Mouse (Mus musculus): Measurements from ENCODE around the gene Dab2ip. TPM values are rescaled to one million over a fixed set of nuclear protein-coding genes. Genes with fewer than 3 reads are reported as not detected.
A peak's percentile ranks its signal among the peaks of the same experiment; 100 is the strongest.

Dab2ip gene
- total and polyA plus RNA-seq, 3 experiments: 4.0 to 9.9 TPM; not detected in 1

DNA sequence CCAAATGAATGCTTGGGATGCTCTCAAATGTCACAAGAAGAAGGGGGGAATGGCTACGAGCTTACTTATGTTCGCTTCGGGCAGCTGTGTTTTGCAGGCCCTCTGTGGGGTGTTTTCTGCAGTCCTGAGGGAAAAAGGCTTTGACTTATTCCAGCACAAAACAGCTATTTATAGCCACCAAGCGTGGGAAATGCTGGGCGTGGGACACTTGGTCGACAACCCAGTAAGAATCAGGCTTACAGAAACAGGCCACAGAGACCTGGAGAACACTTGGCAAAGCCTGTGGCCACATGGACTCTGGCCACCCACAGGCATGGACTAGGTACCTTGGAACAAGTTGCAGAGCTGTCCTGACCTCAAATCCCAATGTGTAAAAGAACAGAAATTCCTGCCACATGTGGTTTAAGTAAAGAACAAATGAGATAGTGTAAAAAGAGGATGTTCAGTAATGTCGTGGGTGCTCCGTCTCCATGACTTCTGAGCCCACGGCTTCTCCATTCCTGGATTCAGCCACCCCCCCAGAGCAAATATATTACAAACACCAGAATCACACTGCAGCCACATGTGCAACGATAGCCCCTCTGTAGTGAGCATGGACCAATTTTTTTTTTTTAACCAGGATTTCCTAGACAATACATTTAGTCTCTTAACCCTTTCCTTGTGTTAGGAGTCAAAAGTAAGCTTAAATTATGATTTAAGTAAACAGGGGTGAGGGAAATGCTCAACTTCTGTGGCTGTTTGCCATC lies 49.3 kb upstream of the Dab2ip start (continued):
- TF ChIP-seq MAFK (IDR thresholded peaks at IDR 0.05; ENCODE audit: borderline replicate concordance, low read depth, low read length): no peak
- no peak for TF ChIP-seq NRF1 (IDR thresholded peaks at IDR 0.05; ENCODE audit: insufficient read depth, low read depth, low read length, poor library complexity, severe bottlenecking)
- no peak; the same call in 1 of the 2 replicates for TF ChIP-seq RCOR1 (IDR thresholded peaks at IDR 0.05; ENCODE audit: low read depth, low read length)
- TF ChIP-seq CTCF (IDR thresholded peaks at IDR 0.05 in 2 of 3, conservative IDR thresholded peaks at IDR 0.05 in 1 of 3; ENCODE audit: control insufficient read depth in 1 of 3, insufficient read depth in 1 of 3, low read depth in 2 of 3, low read length in 3 of 3, poor library complexity in 1 of 3, severe bottlenecking in 1 of 3): no peak
- no peak for TF ChIP-seq TCF12 (IDR thresholded peaks at IDR 0.05; ENCODE audit: low read depth, low read length)
- no peak for TF ChIP-seq TAL1 (IDR thresholded peaks at IDR 0.05; ENCODE audit: low read length)
- TF ChIP-seq CHD1 (IDR thresholded peaks at IDR 0.05; ENCODE audit: low read depth, low read length): no peak
- no peak for TF ChIP-seq SIN3A (IDR thresholded peaks at IDR 0.05; ENCODE audit: low read length)
- no peak for TF ChIP-seq USF1 (IDR thresholded peaks at IDR 0.05; ENCODE audit: low read depth, low read length)
- no peak for TF ChIP-seq GABPA (IDR thresholded peaks at IDR 0.05; ENCODE audit: low read depth, low read length)
- no peak for TF ChIP-seq MXI1 (IDR thresholded peaks at IDR 0.05; ENCODE audit: low read depth, low read length)
- no peak for TF ChIP-seq HCFC1 (IDR thresholded peaks at IDR 0.05; ENCODE audit: low read depth, low read length)
- TF ChIP-seq SMC3 (IDR thresholded peaks at IDR 0.05; ENCODE audit: low read depth, low read length): no peak

DNA sequence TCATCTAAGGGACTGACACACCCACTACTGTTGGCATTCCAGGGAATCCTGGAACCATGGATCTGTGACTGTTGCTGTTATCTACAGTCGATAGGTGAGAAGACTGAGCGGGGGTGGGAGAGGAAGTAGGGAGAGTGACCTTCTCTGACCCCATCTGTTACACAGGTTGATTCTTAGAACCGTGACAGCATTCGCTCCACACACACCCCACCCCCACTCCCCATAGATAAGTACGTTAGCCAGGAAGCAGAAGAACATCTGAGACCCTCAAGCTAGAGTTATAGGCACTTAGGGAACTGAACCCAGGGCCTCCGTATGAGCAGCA lies 48.8 kb upstream of the Dab2ip start:
- Histone ChIP-seq H3K27me3 (ENCODE audit: control insufficient read depth in 1 of 2, insufficient read depth in 2 of 2, low read length in 2 of 2) (no peaks in the 10 kb centered on the region), H3K4me1 (ENCODE audit: control insufficient read depth in 1 of 2, insufficient read depth in 2 of 2, low read length in 2 of 2) (peaks cover 21 to 55% of the 10 kb centered on the region in 2 experiments), H3K79me2 (ENCODE audit: control insufficient read depth, insufficient read depth, low read length, poor library complexity) (no peaks in the 10 kb centered on the region), H3K9me3 (replicated peaks; ENCODE audit: insufficient read depth, low read length) (no peaks in the 10 kb centered on the region), H3K36me3 (ENCODE audit: control insufficient read depth in 1 of 2, insufficient read depth in 2 of 2, low read length in 2 of 2) (peaks cover 0 to 46% of the 10 kb centered on the region in 2 experiments; a peak in 2 of 4 replicates), H3K4me3 (ENCODE audit: control insufficient read depth in 1 of 2, insufficient read depth in 1 of 2, low read depth in 2 of 2, low read length in 2 of 2) (no peak overlapping the region; a peak in 1 of 4 replicates), H3K9ac (ENCODE audit: control insufficient read depth, low read depth, low read length, poor library complexity, severe bottlenecking) (peak overlapping the region; percentile 31; the same call in 1 of the 2 replicates), H3K27ac (ENCODE audit: control insufficient read depth, low read depth, low read length) (peak overlapping the region; percentile 55)
- TF ChIP-seq TCF12 (IDR thresholded peaks at IDR 0.05; ENCODE audit: low read depth, low read length) (peak; percentile 46; the same call in 1 of the 2 replicates), SIN3A (IDR thresholded peaks at IDR 0.05; ENCODE audit: low read length) (peak; percentile 41), EP300 (IDR thresholded peaks at IDR 0.05; ENCODE audit: low read depth in 1 of 2, low read length in 2 of 2) (peak; percentile 82 to 94), CHD2 (IDR thresholded peaks at IDR 0.05; ENCODE audit: low read length) (peak; percentile 19; the same call in 1 of the 2 replicates), MYB (IDR thresholded peaks at IDR 0.05; ENCODE audit: low read depth, low read length) (peak; percentile 88), JUND (IDR thresholded peaks at IDR 0.05; ENCODE audit: low read depth, low read length) (no peak), TBP (IDR thresholded peaks at IDR 0.05; ENCODE audit: low read depth, low read length) (peak; percentile 41; the same call in 1 of the 2 replicates), NRF1 (IDR thresholded peaks at IDR 0.05; ENCODE audit: insufficient read depth, low read depth, low read length, poor library complexity, severe bottlenecking) (no peak), CHD1 (IDR thresholded peaks at IDR 0.05; ENCODE audit: low read depth, low read length) (no peak), ETS1 (IDR thresholded peaks at IDR 0.05; ENCODE audit: low read depth, low read length) (peak; percentile 72), GATA1 (IDR thresholded peaks at IDR 0.05; ENCODE audit: low read depth, low read length) (peak; percentile 68)
- DNase-seq (ENCODE audit: low read depth, low spot score): peak; percentile 77
